Mouse (Mus musculus): ENCODE measurements around the gene Sdf2l1.

Gene Sdf2l1

DNA sequence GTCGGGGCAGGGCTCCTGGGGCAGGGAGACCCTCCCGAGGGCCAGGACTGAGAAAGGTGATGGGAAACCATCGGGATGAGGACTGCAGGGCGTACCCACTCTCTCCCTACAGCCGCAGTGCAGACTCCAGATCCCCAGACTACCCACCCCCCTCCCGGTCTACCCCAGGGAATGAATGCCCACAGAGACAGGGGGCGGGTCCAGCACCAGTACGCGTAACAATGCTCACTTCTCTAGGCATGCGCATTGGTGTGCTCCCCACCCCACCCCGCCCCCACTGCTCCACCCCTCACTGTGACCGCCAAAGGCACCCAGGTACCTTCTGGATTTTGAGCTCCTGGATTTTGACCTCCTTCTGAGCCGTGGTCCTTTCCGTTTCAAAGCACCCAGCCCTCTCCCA lies 10.6 kb downstream of the Sdf2l1 start:
- peak; percentile 85 for DNase-seq

DNA sequence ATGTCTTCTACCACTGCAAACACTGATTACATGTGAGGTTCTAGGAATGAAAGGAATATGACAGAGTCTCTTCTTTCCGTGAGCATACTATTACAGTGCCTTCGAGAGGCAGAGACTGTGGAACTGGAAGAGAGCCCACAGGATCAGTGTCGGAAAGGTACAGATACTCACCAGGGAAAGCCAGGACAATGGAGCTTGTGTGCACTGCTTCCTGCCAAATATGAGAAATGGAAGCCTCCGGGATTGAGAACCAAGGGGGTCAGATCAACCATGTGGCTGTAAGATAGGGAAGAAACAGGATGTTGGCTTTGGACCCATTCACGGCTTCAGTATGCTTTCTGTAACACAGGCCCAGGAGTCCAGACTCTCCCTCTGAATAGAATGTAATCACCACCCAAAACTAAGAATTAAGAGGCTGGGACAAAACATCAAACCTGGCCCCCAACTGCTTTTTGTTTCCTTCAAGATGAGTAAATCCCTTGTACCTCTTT lies 14.8 kb downstream of the Sdf2l1 start:
- DNase-seq = peak; percentile 91

DNA sequence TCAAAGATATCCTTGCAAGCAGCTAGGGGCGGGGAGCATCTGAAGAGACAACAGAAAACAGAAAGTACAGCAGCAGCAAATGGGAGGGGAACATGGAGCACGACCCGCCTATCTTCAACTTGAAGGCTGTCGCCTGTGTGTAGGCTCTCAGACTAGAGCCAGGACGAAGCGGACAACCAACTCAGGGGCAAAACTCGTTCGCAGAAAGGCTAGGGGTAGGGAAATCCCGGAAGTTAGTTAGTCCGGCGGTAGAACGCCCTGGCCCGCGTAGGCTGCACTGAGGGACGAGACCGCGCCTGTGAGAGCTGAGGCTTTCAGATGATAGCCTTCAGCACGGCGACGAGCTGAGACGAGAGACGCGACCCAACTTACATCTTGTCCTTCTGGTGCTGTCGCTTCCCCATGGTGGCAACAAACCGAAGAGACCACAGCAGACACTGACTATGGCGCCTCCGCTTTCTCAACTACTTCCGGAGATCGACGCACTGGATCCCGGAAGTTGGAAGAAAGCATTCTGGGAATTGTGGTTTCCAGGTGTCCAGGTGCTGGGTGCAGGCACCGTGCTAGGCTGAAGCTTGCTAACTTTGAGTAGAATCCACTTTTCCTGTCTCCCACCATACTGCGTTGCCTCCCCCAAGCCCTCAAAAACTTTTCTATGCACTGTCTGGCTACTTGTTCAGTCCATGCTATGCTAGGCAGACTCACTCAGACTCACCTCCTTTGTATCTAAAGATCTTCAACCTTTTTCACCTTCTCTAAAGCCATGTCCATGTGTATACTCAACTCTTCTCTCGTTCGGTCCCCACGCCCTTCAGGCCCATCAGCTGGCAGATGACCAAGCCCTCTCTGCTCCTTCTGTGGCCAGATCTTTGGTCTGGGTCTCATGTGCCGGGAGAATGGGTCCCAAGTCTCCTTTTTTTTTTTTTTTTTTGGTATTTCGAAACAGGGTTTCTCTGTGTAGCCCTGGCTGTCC lies 21.1 kb downstream of the Sdf2l1 start, which contains the start of gene Ppil2:
Ppil2 (minus strand) TSS at position 487 of the 973 bp plus-strand sequence.
- DNase-seq = peak; percentile 97

DNA sequence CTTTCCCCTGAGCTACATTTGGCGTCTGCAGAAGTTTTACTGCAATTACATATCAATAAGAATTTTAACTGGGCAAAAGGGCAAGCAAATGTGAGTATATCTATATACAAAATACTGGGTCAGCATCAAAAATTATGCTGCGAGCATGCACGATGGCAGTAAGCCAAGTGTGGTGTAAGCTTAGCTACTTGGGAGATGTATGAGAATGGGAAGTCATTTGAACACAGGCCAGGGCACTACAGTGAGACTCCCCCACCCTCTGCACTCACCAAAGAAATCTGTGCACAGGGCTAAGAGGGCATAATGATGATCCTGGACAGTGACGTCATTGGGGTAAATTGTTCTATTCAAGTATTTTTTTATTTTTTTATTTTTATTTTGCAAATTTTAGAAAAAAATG lies 27.6 kb downstream of the Sdf2l1 start:
- DNase-seq = no peak

DNA sequence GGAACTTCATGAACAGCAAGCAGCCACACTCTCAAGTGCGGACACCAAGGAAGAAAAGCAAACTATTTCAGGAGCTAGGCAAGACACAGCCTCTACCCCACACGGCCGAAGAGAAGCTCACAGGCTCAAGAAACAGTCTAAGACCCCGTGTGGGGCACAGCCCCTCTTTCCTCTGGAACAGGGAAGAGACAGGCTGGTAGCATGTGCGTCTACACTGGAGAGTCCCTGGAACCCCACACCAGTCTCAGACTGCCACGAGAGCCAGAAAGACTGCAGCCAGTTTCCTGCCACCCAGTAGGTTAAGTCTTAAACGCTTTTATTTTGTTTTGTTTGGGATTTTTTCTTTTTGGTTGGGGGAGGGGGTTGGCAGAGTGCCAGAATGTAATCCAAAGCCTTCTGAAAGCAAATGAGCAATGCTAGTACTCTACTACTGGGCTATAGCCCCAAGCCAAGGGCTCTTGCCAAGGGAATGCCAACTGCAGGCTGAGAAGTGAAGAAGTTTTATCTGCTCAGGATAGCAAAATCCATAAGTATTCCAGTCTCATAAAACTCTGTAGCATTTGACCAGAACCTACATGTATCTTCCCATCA lies 29.5 kb downstream of the Sdf2l1 start:
- DNase-seq = no peak

DNA sequence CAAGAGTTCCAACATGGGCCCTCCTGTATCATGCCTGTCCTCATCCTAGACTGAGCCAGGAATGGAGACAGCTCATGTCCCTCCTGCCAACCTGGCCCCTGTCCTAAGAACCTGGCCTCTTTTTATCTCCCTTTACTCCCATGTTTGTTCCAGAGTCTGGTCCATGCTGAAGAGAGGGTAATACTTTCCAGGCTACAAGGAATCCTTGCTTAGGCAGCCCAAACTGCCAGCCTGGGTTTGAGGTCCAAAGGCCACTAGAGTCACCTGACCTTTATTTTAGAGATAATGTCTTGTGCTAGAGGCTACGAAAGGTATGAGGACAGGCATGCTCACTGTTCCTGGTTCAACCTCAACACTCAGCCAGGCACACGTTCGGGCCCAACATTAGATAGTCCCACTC lies 35.2 kb downstream of the Sdf2l1 start:
- DNase-seq = no peak

DNA sequence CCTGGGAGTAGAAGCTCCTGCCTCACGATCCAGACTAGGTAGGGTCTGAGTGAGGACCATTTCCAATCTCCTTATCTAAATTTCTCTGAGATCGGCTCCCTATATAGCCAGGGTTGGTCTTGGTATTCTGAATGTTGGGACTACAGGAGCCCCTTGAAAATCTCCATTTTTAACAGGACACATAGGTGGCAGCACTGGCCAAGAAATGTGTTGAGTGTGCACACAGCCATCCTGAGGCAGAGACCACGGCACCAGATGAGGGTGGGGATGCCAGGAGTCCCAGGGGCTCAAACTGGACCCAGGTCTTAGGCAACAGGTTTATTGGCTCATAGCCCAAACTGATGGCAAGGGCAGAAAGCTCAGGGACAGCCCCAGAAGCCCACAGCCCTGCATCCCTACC lies 43.8 kb downstream of the Sdf2l1 start:
- no peak for DNase-seq

DNA sequence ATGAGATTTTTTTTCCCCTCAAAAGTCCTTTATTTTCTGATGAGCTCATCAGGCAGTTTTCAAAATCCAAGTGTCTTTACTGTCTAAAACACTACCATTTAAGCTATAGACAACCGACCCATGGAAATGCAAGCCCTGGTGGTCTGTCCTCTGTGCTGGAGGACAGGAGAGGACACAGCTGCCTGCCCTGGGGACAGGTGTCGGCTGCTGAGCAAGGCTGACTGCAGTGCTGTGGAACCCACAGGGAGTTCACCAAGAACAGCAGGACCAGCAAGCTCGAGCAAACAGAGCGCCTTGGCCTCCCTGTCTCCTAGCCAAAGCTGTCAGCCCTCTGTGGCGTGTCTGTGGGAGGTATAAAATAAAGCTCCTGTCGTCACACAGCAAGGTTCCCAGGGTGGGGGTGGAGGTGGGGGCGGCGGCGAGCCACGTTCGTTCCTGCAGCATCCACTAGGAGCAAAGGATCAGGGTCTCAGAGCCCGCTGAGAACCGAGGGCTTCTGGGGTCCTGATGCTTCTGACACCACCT lies 45.5 kb downstream of the Sdf2l1 start:
- no peak for DNase-seq

DNA sequence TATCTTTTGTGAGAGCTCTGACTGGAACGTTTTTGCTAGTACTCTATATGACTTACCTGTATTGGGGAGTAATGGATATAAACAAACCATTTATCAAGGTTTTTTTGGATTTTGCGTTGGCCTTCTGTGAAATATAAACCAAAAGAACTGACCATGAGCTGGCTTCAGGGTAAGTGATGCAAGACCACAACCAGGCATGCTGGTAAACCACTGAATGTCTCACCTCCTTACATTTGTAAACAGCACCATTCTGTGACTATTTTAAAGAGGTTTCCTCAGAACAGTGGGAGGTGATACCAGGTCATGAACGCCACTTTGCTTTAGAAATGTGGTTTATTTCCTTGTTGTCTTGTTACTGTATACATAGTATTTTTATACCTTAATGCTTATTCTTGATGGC lies 45.9 kb downstream of the Sdf2l1 start:
- DNase-seq = no peak

DNA sequence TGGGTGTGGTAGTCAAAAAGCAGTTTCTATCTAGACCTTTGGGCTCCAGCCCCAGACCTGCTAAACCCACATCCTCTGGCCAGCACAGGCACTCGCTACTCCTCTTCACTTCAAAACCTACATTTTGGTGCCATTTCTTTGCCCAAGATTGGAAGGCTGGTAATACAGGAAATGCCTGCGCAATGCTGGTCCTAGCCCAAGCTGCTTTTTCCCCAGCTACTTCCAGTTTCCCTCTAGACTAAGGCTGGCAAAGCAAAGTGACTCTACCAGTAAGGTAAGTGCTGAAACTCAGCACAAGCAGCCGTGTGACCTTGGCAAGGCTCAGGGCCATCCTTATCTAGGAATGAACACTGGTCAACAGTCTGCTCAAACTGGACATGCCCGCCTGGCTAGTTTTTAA lies 46.5 kb downstream of the Sdf2l1 start:
- DNase-seq = peak; percentile 92

DNA sequence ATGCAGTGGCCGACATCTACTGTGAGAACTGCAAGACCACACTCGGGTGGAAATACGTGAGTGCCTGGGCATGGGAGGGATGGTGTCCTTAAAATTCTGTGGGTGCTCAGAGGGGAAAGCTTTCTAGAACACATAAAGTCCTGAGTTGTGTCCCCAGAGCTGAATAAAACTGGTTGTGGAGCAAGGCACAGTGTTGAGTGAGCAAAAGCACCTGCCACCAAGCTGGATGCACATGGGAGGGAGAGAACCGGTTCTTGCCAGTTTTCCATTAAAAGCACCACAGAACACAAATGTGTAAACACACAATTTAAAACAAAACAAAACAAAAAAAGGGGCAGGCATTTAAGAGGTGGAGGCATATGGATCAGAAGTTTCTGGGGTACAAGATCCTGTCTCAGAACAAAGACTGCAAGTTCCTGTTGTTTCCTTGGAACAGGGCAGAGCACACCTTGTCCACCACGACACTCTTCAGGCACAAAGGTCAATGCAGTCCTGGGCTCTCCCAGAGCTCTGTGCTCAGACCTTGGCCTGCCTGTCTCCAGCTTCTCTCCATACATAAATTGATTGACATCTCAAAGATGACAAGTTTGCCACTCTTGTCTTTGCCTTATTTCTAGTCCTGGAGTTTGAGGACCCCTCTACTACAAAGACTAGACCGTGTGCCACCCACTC lies 49.9 kb downstream of the Sdf2l1 start:
- no peak for DNase-seq

Measured in heart, adult 11 months (tissue).